Mouse (Mus musculus) forebrain, embryonic 13.5 days (tissue): Measurements from ENCODE around the gene Zbed4. TPM values are rescaled to one million over a fixed set of nuclear protein-coding genes. Genes with fewer than 3 reads are reported as not detected.
"Not testable (repeated sequence)": the region's sequence is repeated elsewhere in the genome, so short reads cannot be mapped to it uniquely, and the experiment has no call there.

Experiments
- ATAC-seq: fragments of 200-750 bp; cut with Nextera tagmentation; 2 replicates; pipeline ENCODE4 v1.8.0; 2017
- H3K27ac ChIP-seq: fragments of 300-500 bp; sonication (generic); 2 replicates; pipeline ENCODE4 v1.5.1; 2015; ENCODE audit warnings: inconsistent platforms, mild to moderate bottlenecking, moderate library complexity
- H3K27me3 ChIP-seq: fragments of 300-500 bp; sonication (generic); 2 replicates; pipeline ENCODE4 v1.6.1; 2015; ENCODE audit warnings: mild to moderate bottlenecking, inconsistent platforms
- H3K36me3 ChIP-seq: fragments of 300-500 bp; sonication (generic); 2 replicates; pipeline ENCODE4 v1.6.1; 2015; ENCODE audit warnings: mild to moderate bottlenecking, inconsistent platforms; ENCODE audit not compliant: poor library complexity, severe bottlenecking
- H3K4me1 ChIP-seq: fragments of 300-500 bp; sonication (generic); 2 replicates; pipeline ENCODE4 v1.6.1; 2015; ENCODE audit warnings: inconsistent platforms
- H3K4me2 ChIP-seq: fragments of 300-500 bp; sonication (generic); 2 replicates; pipeline ENCODE4 v1.6.1; 2015; ENCODE audit warnings: inconsistent platforms, mild to moderate bottlenecking, moderate library complexity
- H3K4me3 ChIP-seq: fragments of 300-500 bp; sonication (generic); 2 replicates; pipeline ENCODE4 v1.5.1; 2015; ENCODE audit warnings: mild to moderate bottlenecking, inconsistent platforms
- H3K9ac ChIP-seq: fragments of 300-500 bp; sonication (generic); 2 replicates; pipeline ENCODE4 v1.6.1; 2015; ENCODE audit warnings: mild to moderate bottlenecking, inconsistent platforms
- H3K9me3 ChIP-seq: fragments of 300-500 bp; sonication (generic); replicated peaks from 2 replicates; pipeline ENCODE4 v1.6.1; 2016; ENCODE audit warnings: inconsistent platforms
- WGBS: fragments of 180-500 bp; shearing (Covaris S2); methylation state at CpG from one replicate; pipeline ENCODE4 v1.1.7; 2015; 5-methylcytosine and 5-hydroxymethylcytosine counted together
- polyA plus RNA-seq: library from polyadenylated mRNA; unstranded; fragments of >200 nt; fragmentation: Nextera tagmentation; extraction: Ambion mirVana; gene quantifications from 2 replicates; pipeline ENCODE4 v1.2.1, GENCODE M21; 2015

The Zbed4 gene
- polyA plus RNA-seq = 29.1 and 31.6 TPM in 2 replicates

DNA sequence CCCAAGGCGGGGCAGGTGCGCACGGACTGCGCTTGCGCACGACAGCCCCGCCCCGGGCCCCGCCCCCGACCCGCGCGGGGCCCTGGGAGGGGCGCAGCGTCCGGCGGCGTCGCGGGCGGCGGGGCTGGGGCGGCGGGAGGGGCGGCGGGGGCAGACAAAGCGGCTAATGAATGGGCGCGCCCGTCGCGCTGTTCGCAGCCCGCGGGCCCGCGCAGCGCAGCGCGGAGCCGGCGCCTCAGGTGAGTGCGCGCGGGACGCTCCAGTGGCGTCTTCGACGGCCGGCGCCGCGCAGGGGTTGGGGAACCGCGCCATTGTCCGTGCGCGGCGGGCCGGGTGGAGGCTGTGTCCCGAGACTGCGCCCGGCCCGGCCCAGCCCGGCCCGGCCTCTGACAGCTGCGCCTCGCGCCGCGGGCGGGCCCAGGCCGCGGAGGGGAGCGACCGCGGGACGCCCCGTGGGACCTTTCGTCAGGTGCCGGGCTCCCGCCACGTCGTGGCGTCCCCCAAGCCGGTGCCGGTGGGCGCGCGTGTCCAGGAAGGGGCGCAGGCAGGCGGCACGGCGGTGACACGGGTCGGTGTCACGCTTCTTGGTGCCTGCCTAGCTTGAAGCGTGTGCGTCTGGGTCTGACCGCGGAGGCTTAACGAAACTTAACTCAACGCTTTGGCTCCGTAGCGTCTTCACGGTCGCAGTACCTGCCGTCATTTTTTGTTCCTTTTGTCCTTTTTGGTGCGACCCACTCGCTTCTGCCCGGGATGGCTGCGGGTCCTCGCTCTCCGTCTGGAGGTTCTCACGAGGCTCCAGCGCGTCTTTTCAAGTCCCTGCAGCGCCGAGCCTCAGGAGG, at the start of gene Zbed4:
TSS of gene Zbed4 (plus strand) at position 97 of the 839 bp plus-strand sequence.
- Histone ChIP-seq H3K36me3 (peaks cover 17% of the 10 kb centered on the region), H3K27ac (peak within 1 kb of the TSS; percentile 92), H3K4me2 (peak within 1 kb of the TSS; percentile 83), H3K9ac (peak within 1 kb of the TSS; percentile 89), H3K4me1 (peaks cover 30% of the 10 kb centered on the region), H3K27me3 (no peaks in the 10 kb centered on the region), H3K9me3 (no peaks in the 10 kb centered on the region), H3K4me3 (peak within 1 kb of the TSS; percentile 87)
- ATAC-seq = peak; percentile 42
- WGBS = under 1% methylated on average over 82 of the region's 119 CpGs

DNA sequence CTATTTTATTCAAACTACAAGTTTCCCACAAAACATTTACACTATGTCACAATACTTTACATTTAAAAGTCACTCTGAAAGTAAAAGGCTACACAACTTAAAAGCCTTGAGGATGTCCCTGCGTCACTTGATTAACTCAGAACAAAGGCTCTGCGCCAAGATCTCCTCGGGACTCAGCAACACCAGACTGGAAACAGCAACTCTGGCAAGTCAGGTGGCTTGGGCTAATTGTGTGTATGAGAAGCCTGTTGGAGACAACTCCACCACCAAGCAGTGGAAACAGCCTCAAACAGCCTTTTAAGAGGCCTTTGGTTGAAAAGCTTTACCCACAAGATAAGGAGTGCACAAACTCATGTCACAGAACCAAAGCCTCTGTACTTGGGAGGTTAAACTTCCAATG, 49.0 kb upstream of the Zbed4 start:
- no peak for ATAC-seq
- no peaks in the 10 kb centered on the region for H3K27me3 ChIP-seq
- WGBS = 46% methylated on average over 3 of the region's 3 CpGs
- H3K36me3 ChIP-seq = peaks cover 99% of the 10 kb centered on the region
- H3K9me3 ChIP-seq = no peaks in the 10 kb centered on the region
- H3K27ac ChIP-seq = no peak overlapping the region
- no peaks in the 10 kb centered on the region for H3K4me1 ChIP-seq
- H3K4me2 ChIP-seq = no peak overlapping the region
- H3K4me3 ChIP-seq = no peak overlapping the region
- H3K9ac ChIP-seq = no peak overlapping the region

DNA sequence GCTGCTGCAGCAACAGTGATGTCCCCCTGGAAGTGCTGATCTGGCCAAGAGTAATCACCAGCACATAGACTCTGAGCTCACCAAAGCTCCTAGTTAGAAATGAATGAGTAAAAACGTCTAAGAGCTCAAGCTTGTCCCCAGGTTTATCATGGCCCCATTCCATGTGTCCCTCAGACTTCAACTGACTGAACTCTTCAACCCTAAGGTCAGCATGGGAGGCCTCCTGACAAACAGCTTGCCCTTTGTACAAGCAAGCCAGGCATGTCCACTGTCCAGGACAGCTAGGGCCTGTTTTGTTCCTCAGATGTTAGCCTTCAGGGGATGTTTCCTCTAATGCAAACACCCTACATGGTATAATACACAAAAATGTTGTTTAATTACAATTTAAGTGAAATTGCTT, 47.2 kb upstream of the Zbed4 start:
- H3K9me3 ChIP-seq = no peaks in the 10 kb centered on the region
- H3K27ac ChIP-seq = no peak overlapping the region
- H3K36me3 ChIP-seq = peaks cover 99% of the 10 kb centered on the region
- no peaks in the 10 kb centered on the region for H3K27me3 ChIP-seq
- WGBS = 83% methylated on average over 1 of the region's 1 CpGs
- H3K4me1 ChIP-seq = no peaks in the 10 kb centered on the region
- ATAC-seq = no peak
- H3K4me3 ChIP-seq = no peak overlapping the region
- no peak overlapping the region for H3K4me2 ChIP-seq
- no peak overlapping the region for H3K9ac ChIP-seq

DNA sequence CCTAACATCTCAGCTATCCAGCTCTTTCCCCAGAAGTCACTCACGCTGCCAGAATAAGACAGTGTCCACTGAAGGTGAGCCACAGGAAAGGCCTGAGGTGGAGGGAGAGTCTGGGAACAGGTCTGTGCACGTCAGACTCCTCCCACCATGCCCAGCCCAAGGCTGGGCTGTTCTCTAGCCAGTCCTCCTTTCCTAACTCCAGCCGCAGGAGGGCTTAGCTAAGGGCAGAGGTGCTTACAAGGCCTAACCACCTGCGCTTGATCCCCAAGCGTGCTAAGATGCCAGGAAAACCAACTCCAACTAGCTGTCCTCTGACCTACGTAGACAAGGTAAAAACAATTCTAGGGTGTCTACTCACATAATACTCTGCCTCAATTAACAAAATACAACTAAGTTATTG, 45.1 kb upstream of the Zbed4 start:
- Histone ChIP-seq H3K4me3 (no peak overlapping the region), H3K9me3 (no peaks in the 10 kb centered on the region), H3K27me3 (no peaks in the 10 kb centered on the region), H3K36me3 (peaks cover 99% of the 10 kb centered on the region), H3K4me1 (no peaks in the 10 kb centered on the region), H3K4me2 (no peak overlapping the region), H3K9ac (no peak overlapping the region), H3K27ac (no peak overlapping the region)
- ATAC-seq = no peak
- 91% methylated on average over 6 of the region's 6 CpGs for WGBS

DNA sequence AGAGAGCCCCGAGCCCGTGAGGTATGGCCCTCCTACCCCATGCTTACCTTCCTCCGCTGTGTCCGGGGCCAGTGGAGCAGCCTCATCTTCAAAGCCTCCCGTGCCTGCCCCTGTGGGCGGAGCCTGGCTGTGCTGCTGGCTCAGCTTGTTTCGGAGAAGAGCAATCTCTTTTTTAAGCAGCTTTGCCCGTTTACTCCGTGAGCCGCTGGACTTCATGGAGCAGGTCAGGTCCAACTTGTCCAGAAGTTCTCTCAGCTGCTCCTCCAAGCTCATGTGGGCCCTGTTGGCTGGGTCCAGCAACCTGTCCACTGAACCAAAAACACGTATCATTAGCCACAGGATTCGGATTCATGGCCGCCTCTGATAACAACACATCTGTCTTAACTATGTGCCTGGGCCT, 44.5 kb upstream of the Zbed4 start:
- H3K9ac ChIP-seq, H3K4me2 ChIP-seq: not testable (repeated sequence)
- 75% methylated on average over 13 of the region's 13 CpGs for WGBS

DNA sequence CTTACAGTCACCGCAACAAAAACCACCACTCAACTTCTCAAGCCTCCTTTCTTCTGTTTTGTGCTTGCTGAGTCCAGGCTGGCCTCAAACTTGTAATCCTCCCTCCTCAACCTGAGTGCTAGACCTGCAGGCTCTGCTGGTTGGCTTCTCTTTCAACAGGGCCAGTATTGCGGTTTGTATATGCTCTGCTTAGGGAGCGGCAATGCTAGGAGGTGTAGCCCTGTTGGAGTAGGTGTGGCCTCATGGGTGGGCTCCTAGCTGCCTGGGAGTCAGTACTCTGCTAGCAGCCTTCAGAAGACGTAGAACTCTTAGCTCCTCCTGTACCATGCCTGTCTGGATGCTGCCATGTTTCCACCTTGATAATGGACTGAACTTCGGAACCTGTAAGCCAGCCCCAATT, 43.3 kb upstream of the Zbed4 start:
- Histone ChIP-seq H3K9ac (no peak overlapping the region), H3K9me3 (no peaks in the 10 kb centered on the region), H3K27ac (no peak overlapping the region), H3K4me3 (no peak overlapping the region), H3K27me3 (no peaks in the 10 kb centered on the region), H3K4me1 (no peaks in the 10 kb centered on the region), H3K36me3 (peaks cover 100% of the 10 kb centered on the region), H3K4me2 (no peak overlapping the region)
- no peak for ATAC-seq
- 89% methylated on average over 5 of the region's 5 CpGs for WGBS

More for the DNA sequence above, 44.5 kb upstream of the Zbed4 start:
- not testable (repeated sequence) for H3K27ac ChIP-seq, H3K4me3 ChIP-seq, ATAC-seq, H3K9me3 ChIP-seq, H3K4me1 ChIP-seq, H3K27me3 ChIP-seq
- H3K36me3 ChIP-seq = peaks cover 99% of the 10 kb centered on the region

DNA sequence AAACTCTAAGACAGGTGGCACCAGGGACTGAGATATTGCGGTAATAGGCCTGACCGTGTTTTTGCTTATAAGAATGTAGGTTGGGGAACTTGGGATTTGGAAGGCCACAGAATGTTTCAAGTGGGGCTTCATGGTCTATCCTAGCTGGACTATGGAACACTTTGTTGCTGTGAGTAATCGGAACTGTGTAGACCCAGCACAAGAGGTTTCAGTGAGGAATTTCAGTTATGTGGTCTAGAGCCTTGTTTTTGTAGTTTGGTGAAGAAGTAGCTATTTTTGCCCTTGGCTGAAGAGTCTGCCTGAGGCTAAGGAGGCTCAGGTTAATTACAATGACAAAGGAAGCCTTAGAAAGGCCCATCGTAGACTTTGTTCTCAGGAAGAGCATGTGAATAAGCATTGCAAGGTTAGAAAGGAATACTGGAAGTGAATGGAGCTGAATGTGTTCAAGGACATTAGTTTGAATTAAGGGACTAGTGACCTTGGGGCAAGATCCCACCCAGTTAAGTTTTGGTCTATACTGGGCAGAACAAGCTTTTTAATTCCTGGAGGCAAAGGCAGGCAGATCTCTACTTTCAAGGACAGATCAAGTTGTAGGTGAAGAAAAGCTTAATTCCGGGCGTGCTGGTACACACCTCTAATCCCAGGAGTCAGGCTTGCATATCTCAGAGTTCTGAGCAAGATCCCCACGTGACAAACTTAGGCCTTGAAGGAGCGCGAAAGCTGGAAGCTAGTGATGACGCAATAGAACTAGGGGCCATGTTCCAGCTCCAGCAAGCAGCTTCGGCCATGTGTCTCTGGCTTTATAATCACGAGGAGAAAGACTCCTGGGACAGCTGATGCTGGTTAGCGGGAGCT, 42.6 kb upstream of the Zbed4 start:
- Histone ChIP-seq H3K27ac (no peak overlapping the region), H3K4me1 (no peaks in the 10 kb centered on the region), H3K36me3 (peaks cover 100% of the 10 kb centered on the region), H3K27me3 (no peaks in the 10 kb centered on the region), H3K4me2 (no peak overlapping the region), H3K9ac (no peak overlapping the region), H3K9me3 (no peaks in the 10 kb centered on the region), H3K4me3 (no peak overlapping the region)
- no peak for ATAC-seq
- WGBS = 81% methylated on average over 13 of the region's 13 CpGs

DNA sequence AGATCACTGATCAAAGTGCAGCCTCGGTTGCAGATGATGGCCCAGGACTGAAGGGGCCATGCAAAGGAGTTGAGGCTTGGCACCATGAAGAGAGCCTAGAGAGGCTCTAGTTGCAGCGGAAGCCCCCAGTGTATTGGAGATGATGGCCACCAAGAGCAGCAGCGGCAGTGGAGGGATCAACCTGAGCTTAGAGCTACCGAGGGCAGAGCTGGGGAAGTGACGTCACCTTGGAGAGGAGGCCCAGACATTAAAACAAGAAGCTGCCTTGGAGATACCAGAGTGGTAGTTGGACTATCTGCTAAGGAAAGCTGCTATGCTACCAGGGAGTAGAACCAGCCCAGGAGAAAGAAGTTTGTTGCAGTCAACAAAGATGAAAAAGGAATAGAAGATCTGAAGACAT, 41.6 kb upstream of the Zbed4 start:
- H3K36me3 ChIP-seq = peaks cover 100% of the 10 kb centered on the region
- no peak overlapping the region for H3K4me3 ChIP-seq
- H3K9ac ChIP-seq = no peak overlapping the region
- H3K4me1 ChIP-seq = no peaks in the 10 kb centered on the region
- no peaks in the 10 kb centered on the region for H3K9me3 ChIP-seq
- H3K4me2 ChIP-seq = no peak overlapping the region
- no peak for ATAC-seq
- no peak overlapping the region for H3K27ac ChIP-seq
- H3K27me3 ChIP-seq = no peaks in the 10 kb centered on the region
- 95% methylated on average over 5 of the region's 5 CpGs for WGBS

DNA sequence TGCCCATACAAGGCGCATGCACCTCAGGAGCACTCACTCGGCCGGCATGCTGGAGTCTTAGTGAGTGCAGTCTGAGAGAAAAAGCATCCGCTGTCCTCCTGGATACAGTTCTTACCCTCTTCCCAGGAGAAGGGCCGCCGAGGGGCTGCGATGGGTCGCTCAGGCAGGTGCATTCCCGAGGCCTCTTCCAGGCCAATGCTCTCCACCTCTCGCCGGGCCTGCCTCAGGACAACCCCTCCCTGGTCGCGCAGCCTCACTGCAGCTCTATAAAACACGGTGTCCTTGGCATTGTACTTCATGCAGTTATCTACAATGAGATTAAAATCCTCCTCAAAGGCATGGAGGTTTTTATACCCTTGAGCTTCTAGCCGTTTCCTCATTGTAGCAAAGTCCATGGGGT, 39.0 kb upstream of the Zbed4 start:
- H3K4me3 ChIP-seq = no peak overlapping the region
- peaks cover 100% of the 10 kb centered on the region for H3K36me3 ChIP-seq
- ATAC-seq = no peak
- H3K4me2 ChIP-seq = no peak overlapping the region
- no peaks in the 10 kb centered on the region for H3K4me1 ChIP-seq
- 94% methylated on average over 15 of the region's 15 CpGs for WGBS
- no peak overlapping the region for H3K27ac ChIP-seq
- H3K27me3 ChIP-seq = no peaks in the 10 kb centered on the region
- no peak overlapping the region for H3K9ac ChIP-seq
- no peaks in the 10 kb centered on the region for H3K9me3 ChIP-seq

DNA sequence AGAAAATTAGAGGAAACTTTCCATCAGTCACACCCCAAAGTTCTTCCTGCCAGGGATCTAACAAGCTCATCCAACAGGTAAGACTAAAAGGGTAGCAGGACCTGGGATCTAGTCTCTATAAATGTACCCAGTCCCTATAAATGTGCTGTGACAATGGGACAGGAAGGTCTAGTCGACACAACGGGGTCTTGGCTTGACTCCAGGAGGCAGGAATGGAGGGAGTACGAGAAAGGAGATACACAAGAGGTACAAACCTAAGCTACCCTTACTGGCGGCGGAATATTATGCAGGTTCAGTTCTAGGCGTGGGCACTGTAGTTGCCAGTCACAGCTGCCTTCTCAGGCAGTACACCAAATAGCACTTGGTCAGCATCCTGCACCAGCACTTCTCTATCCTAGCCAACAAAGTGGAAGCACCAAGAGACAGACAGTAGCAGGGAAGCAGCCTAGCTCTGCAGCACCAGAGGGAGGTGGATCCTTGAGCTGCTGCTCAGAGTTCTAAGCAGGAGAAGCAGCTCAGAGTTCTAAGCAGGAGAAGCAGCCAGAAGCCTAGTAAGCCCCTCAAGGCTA, 37.4 kb upstream of the Zbed4 start:
- H3K27ac ChIP-seq = no peak overlapping the region
- peaks cover 98% of the 10 kb centered on the region for H3K36me3 ChIP-seq
- 0 out of 2 replicates have a peak, but pooled peaks cover 10% of the 10 kb centered on the region for H3K4me1 ChIP-seq
- H3K27me3 ChIP-seq = no peaks in the 10 kb centered on the region
- ATAC-seq = no peak
- H3K9ac ChIP-seq = no peak overlapping the region
- no peak overlapping the region for H3K4me3 ChIP-seq
- no peak overlapping the region for H3K4me2 ChIP-seq
- 80% methylated on average over 6 of the region's 6 CpGs for WGBS
- no peaks in the 10 kb centered on the region for H3K9me3 ChIP-seq

DNA sequence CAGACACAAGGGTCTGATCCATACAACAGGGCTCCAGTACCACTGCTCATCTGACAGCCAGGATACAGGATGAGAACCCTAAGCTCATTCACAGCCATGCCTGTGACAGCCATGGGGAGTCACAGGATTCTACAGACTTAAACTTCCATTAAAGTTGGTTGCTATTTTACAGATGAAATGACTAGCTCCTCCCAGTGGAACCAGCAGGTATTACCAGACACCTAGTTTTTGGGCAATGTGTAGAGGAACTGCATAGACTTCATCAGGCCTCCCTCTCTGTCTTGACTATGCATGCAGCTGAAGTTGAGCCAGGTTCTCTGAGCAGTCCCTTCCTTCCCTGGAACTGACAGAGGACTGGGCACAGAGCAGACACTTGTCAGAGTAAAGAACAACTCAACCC, 35.1 kb upstream of the Zbed4 start:
- no peaks in the 10 kb centered on the region for H3K27me3 ChIP-seq
- H3K4me3 ChIP-seq = no peak overlapping the region
- no peaks in the 10 kb centered on the region for H3K9me3 ChIP-seq
- no peak overlapping the region for H3K9ac ChIP-seq
- no peak overlapping the region for H3K4me2 ChIP-seq
- no peak for ATAC-seq
- no peak overlapping the region for H3K27ac ChIP-seq
- peaks cover 93% of the 10 kb centered on the region for H3K36me3 ChIP-seq
- peaks cover 12% of the 10 kb centered on the region; the same call in 1 of the 2 replicates for H3K4me1 ChIP-seq

DNA sequence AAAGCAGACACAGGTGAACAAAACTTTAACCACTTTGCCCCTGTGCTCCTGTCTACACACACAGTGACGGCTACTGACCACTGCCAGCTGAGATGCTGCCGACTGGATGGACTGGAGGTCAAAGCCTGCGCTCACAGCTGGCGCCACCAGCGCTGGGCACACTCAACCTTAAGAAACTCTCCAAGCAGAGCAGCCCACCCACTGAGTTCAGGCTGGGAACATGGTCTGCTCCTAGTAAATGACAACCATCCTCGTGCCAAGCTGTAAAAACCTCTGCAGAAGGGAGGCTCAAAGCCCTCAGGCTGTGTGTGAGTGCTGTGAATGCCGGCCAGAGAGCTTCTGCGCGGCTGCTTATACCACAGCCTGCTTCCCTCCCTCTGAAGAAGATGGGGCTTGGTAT, 34.2 kb upstream of the Zbed4 start:
- Histone ChIP-seq H3K27me3 (no peaks in the 10 kb centered on the region), H3K9ac (no peak overlapping the region), H3K27ac (no peak overlapping the region), H3K36me3 (peaks cover 93% of the 10 kb centered on the region), H3K9me3 (no peaks in the 10 kb centered on the region), H3K4me2 (no peak overlapping the region), H3K4me3 (no peak overlapping the region), H3K4me1 (peaks cover 15% of the 10 kb centered on the region; the same call in 1 of the 2 replicates)
- ATAC-seq = no peak
- WGBS = 60% methylated on average over 9 of the region's 9 CpGs
